Mouse (Mus musculus): ENCODE results near the gene Gle1. TPM values are rescaled to one million over a fixed set of nuclear protein-coding genes. Genes with fewer than 3 reads are reported as not detected.
"Not testable (repeated sequence)": the region's sequence is repeated elsewhere in the genome, so short reads cannot be mapped to it uniquely, and the experiment has no call there.

The Gle1 gene
- total and polyA plus RNA-seq, 2 experiments, result 14.3 to 17.8 TPM

GRCm38 (mm10) chr2:29896071-29896470, 39.2 kb upstream of the Gle1 start:
- H3K36me3 ChIP-seq (ENCODE audit: control insufficient read depth, insufficient read depth, low read length), result peaks cover 25% of the 10 kb centered on the region
- TF ChIP-seq CTCF (IDR thresholded peaks at IDR 0.05; ENCODE audit: low read depth, low read length) (no peak), POLR2A (IDR thresholded peaks at IDR 0.05; ENCODE audit: extremely low read depth, insufficient read depth, low read length) (no peak)

GRCm38 (mm10) chr2:29897366-29897765, 37.9 kb upstream of the Gle1 start:
- TF ChIP-seq POLR2A (IDR thresholded peaks at IDR 0.05; ENCODE audit: extremely low read depth, insufficient read depth, low read length) (no peak), CTCF (IDR thresholded peaks at IDR 0.05; ENCODE audit: low read depth, low read length) (no peak)
- Histone ChIP-seq H3K79me2 (ENCODE audit: control insufficient read depth, insufficient read depth, low read length) (no peaks in the 10 kb centered on the region), H3K36me3 (ENCODE audit: control insufficient read depth, insufficient read depth, low read length) (peaks cover 33% of the 10 kb centered on the region), H3K27me3 (ENCODE audit: control insufficient read depth, insufficient read depth, low read length) (no peaks in the 10 kb centered on the region), H3K9ac (ENCODE audit: low read depth, low read length) (no peak overlapping the region), H3K4me1 (ENCODE audit: control insufficient read depth, insufficient read depth, low read length) (no peaks in the 10 kb centered on the region), H3K4me3 (ENCODE audit: insufficient read depth, low read depth, low read length) (no peak overlapping the region), H3K27ac (replicated peaks; ENCODE audit: insufficient read depth, low read depth, low read length) (no peak overlapping the region)
- WGBS, result 92% methylated on average over 2 of the region's 2 CpGs
- DNase-seq (ENCODE audit: extremely low read depth, low read depth, low spot score), result no peak

More at GRCm38 (mm10) chr2:29896071-29896470, 39.2 kb upstream of the Gle1 start:
- Histone ChIP-seq H3K4me3 (ENCODE audit: insufficient read depth, low read depth, low read length) (no peak overlapping the region), H3K27ac (replicated peaks; ENCODE audit: insufficient read depth, low read depth, low read length) (no peak overlapping the region), H3K9ac (ENCODE audit: low read depth, low read length) (no peak overlapping the region), H3K4me1 (ENCODE audit: control insufficient read depth, insufficient read depth, low read length) (no peaks in the 10 kb centered on the region), H3K79me2 (ENCODE audit: control insufficient read depth, insufficient read depth, low read length) (no peaks in the 10 kb centered on the region), H3K27me3 (ENCODE audit: control insufficient read depth, insufficient read depth, low read length) (no peaks in the 10 kb centered on the region)
- 100% methylated on average over 1 of the region's 1 CpGs for WGBS
- no peak for DNase-seq (ENCODE audit: extremely low read depth, low read depth, low spot score)

DNA sequence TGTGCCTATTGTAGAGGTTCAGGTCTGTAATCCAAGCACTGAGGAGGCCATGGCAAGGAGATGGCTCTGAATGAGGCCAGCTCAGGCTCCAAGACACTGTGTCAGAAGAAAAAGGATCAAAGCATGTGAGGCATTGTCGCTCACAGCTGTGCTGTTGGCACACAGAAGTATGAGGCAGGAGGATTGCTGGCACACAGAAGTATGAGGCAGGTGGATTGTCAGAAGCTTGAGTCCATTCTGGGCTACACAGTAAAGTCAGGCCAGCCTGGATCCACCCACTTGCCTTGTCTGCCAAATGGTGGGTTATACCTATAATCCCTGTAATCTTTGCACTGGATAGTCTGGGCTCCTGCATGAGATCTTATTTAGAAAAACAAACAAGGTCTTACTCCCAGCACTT, 37.1 kb upstream of the Gle1 start:
- Histone ChIP-seq H3K27me3 (ENCODE audit: control insufficient read depth, insufficient read depth, low read length) (no peaks in the 10 kb centered on the region), H3K4me3 (ENCODE audit: insufficient read depth, low read depth, low read length) (no peak overlapping the region), H3K4me1 (ENCODE audit: control insufficient read depth, insufficient read depth, low read length) (no peaks in the 10 kb centered on the region), H3K27ac (replicated peaks; ENCODE audit: insufficient read depth, low read depth, low read length) (no peak overlapping the region), H3K36me3 (ENCODE audit: control insufficient read depth, insufficient read depth, low read length) (peaks cover 34% of the 10 kb centered on the region), H3K9ac (ENCODE audit: low read depth, low read length) (no peak overlapping the region), H3K79me2 (ENCODE audit: control insufficient read depth, insufficient read depth, low read length) (no peaks in the 10 kb centered on the region)
- TF ChIP-seq CTCF (IDR thresholded peaks at IDR 0.05; ENCODE audit: low read depth, low read length), result no peak
- TF ChIP-seq POLR2A (IDR thresholded peaks at IDR 0.05; ENCODE audit: extremely low read depth, insufficient read depth, low read length), result no peak
- no peak for DNase-seq (ENCODE audit: extremely low read depth, low read depth, low spot score)
- WGBS, result 95% methylated on average over 1 of the region's 1 CpGs

DNA sequence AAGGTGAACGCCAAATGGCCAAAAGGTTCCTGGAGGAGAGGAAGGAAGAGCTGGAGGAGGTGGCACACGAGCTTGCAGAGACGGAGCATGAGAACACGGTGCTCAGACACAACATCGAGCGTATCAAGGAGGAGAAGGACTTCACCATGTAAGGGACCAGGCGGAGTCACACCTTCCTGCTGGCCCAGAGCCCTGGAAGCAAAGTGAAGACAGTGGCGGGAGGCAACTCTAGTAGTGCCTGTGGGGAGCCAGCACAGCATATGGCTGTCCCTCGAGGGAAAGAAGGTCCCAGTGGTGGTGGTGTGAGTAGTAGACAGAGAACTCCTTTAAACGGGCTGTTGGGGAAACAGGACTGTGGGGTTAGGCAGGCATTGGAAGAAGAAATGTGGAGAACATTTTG, 33.0 kb upstream of the Gle1 start:
- Histone ChIP-seq H3K36me3 (ENCODE audit: control insufficient read depth, insufficient read depth, low read length) (peaks cover 33% of the 10 kb centered on the region), H3K27me3 (ENCODE audit: control insufficient read depth, insufficient read depth, low read length) (no peaks in the 10 kb centered on the region), H3K27ac (replicated peaks; ENCODE audit: insufficient read depth, low read depth, low read length) (no peak overlapping the region), H3K79me2 (ENCODE audit: control insufficient read depth, insufficient read depth, low read length) (no peaks in the 10 kb centered on the region), H3K9ac (ENCODE audit: low read depth, low read length) (no peak overlapping the region), H3K4me3 (ENCODE audit: insufficient read depth, low read depth, low read length) (no peak overlapping the region), H3K4me1 (ENCODE audit: control insufficient read depth, insufficient read depth, low read length) (no peaks in the 10 kb centered on the region)
- WGBS, result 87% methylated on average over 10 of the region's 10 CpGs
- no peak for DNase-seq (ENCODE audit: extremely low read depth, low read depth, low spot score)
- no peak for TF ChIP-seq CTCF (IDR thresholded peaks at IDR 0.05; ENCODE audit: low read depth, low read length)
- no peak for TF ChIP-seq POLR2A (IDR thresholded peaks at IDR 0.05; ENCODE audit: extremely low read depth, insufficient read depth, low read length)

DNA sequence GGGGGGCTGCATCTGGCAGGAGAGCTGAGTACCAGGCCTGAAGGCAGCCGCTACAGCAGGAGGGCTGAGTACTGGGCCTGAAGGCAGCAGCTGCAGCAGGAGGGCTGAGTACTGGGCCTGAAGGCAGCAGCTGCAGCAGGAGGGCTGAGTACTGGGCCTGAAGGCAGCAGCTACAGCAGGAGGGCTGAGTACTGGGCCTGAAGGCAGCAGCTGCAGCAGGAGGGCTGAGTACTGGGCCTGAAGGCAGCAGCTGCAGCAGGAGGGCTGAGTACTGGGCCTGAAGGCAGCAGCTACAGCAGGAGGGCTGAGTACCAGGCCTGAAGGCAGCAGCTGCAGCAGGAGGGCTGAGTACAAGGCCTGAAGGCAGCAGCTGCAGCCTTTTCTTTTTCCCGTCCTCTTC, 27.1 kb upstream of the Gle1 start:
- H3K27ac ChIP-seq (replicated peaks; ENCODE audit: insufficient read depth, low read depth, low read length); DNase-seq (ENCODE audit: extremely low read depth, low read depth, low spot score); H3K4me1 ChIP-seq (ENCODE audit: control insufficient read depth, insufficient read depth, low read length); H3K27me3 ChIP-seq (ENCODE audit: control insufficient read depth, insufficient read depth, low read length); H3K79me2 ChIP-seq (ENCODE audit: control insufficient read depth, insufficient read depth, low read length); H3K9ac ChIP-seq (ENCODE audit: low read depth, low read length); H3K4me3 ChIP-seq (ENCODE audit: insufficient read depth, low read depth, low read length): not testable (repeated sequence)
- WGBS, result 89% methylated on average over 2 of the region's 2 CpGs
- peaks cover 25% of the 10 kb centered on the region for H3K36me3 ChIP-seq (ENCODE audit: control insufficient read depth, insufficient read depth, low read length)

GRCm38 (mm10) chr2:29910042-29910441, 25.2 kb upstream of the Gle1 start:
- WGBS, result 96% methylated on average over 2 of the region's 2 CpGs
- Histone ChIP-seq H3K9ac (ENCODE audit: low read depth, low read length) (no peak overlapping the region), H3K79me2 (ENCODE audit: control insufficient read depth, insufficient read depth, low read length) (no peaks in the 10 kb centered on the region), H3K27me3 (ENCODE audit: control insufficient read depth, insufficient read depth, low read length) (no peaks in the 10 kb centered on the region), H3K4me1 (ENCODE audit: control insufficient read depth, insufficient read depth, low read length) (no peaks in the 10 kb centered on the region), H3K4me3 (ENCODE audit: insufficient read depth, low read depth, low read length) (no peak overlapping the region), H3K36me3 (ENCODE audit: control insufficient read depth, insufficient read depth, low read length) (peaks cover 16% of the 10 kb centered on the region), H3K27ac (replicated peaks; ENCODE audit: insufficient read depth, low read depth, low read length) (no peak overlapping the region)
- peak; percentile 32; the same call in 1 of the 2 replicates for TF ChIP-seq CTCF (IDR thresholded peaks at IDR 0.05; ENCODE audit: low read depth, low read length)
- no peak for TF ChIP-seq POLR2A (IDR thresholded peaks at IDR 0.05; ENCODE audit: extremely low read depth, insufficient read depth, low read length)
- DNase-seq (ENCODE audit: extremely low read depth, low read depth, low spot score), result no peak

All from liver, adult 2 months (tissue).